Mouse (Mus musculus) T-helper 2 cell (primary cell): ENCODE measurements around the gene Nfe2l2.
"Not testable (repeated sequence)": the region's sequence is repeated elsewhere in the genome, so short reads cannot be mapped to it uniquely, and the experiment has no call there.

Source experiments
- in situ Hi-C: fragments of 300-600 bp; cut with MboI, MseI; formaldehyde crosslinking; loops from one replicate; pipeline ENCODE4 v1.15.1; 2025; ENCODE audit warnings: high pct_unique_total_duplicates

Nfe2l2 gene

GRCm38 (mm10) chr2:75653150-75653549 lies 51.3 kb downstream of the Nfe2l2 start:
- in situ Hi-C loops: no loop called here

GRCm38 (mm10) chr2:75650437-75650836 lies 54.0 kb downstream of the Nfe2l2 start:
- in situ Hi-C loops: no loop called here

GRCm38 (mm10) chr2:75645251-75645650 lies 59.2 kb downstream of the Nfe2l2 start:
- in situ Hi-C loops: loop anchor here (5.0 kb wide), 1 partner anchor 33 kb away; no protein-coding TSS in a partner anchor

GRCm38 (mm10) chr2:75643950-75644349 lies 60.5 kb downstream of the Nfe2l2 start:
- in situ Hi-C loops: no loop called here

GRCm38 (mm10) chr2:75642795-75643550 lies 61.5 kb downstream of the Nfe2l2 start:
- in situ Hi-C loops: no loop called here

GRCm38 (mm10) chr2:75642312-75642711 lies 62.1 kb downstream of the Nfe2l2 start:
- in situ Hi-C loops: not testable (repeated sequence)

- in situ Hi-C loops: not testable (repeated sequence)
Measured at GRCm38 (mm10) chr2:75639535-75639934, 64.9 kb downstream of the Nfe2l2 start.

- in situ Hi-C loops: not testable (repeated sequence)
Measured at GRCm38 (mm10) chr2:75637822-75638221, 66.6 kb downstream of the Nfe2l2 start.

GRCm38 (mm10) chr2:75637361-75637760 lies 67.1 kb downstream of the Nfe2l2 start:
- in situ Hi-C loops: no loop called here

- in situ Hi-C loops: not testable (repeated sequence)
Measured at GRCm38 (mm10) chr2:75637055-75637304, 67.5 kb downstream of the Nfe2l2 start.

GRCm38 (mm10) chr2:75636261-75637054 lies 68.0 kb downstream of the Nfe2l2 start:
- in situ Hi-C loops: no loop called here

- in situ Hi-C loops: not testable (repeated sequence)
Measured at GRCm38 (mm10) chr2:75634431-75634830, 70.0 kb downstream of the Nfe2l2 start.

- in situ Hi-C loops: no loop called here
Measured at GRCm38 (mm10) chr2:75633784-75634183, 70.7 kb downstream of the Nfe2l2 start.

GRCm38 (mm10) chr2:75633381-75633780 lies 71.1 kb downstream of the Nfe2l2 start:
- in situ Hi-C loops: no loop called here

- in situ Hi-C loops: no loop called here
Measured at GRCm38 (mm10) chr2:75632721-75633181, 71.7 kb downstream of the Nfe2l2 start.

- in situ Hi-C loops: no loop called here
Measured at GRCm38 (mm10) chr2:75632043-75632442, 72.4 kb downstream of the Nfe2l2 start.

- in situ Hi-C loops: no loop called here
Measured at GRCm38 (mm10) chr2:75631421-75631820, 73.0 kb downstream of the Nfe2l2 start.

- in situ Hi-C loops: no loop called here
Measured at GRCm38 (mm10) chr2:75628487-75628886, 76.0 kb downstream of the Nfe2l2 start.

- in situ Hi-C loops: no loop called here
Measured at GRCm38 (mm10) chr2:75626597-75627440, 77.6 kb downstream of the Nfe2l2 start.
